Mouse (Mus musculus) naive thymus-derived CD4-positive, alpha-beta T cell, adult 2 months (primary cell): Measurements from ENCODE around the gene Mrpl23.
A peak's percentile ranks its signal among the peaks of the same experiment; 100 is the strongest.

Source experiments
- DNase-seq: peaks from one replicate; pipeline ENCODE4 v3.0.0-alpha.2; 2011; ENCODE audit warnings: low read depth

Gene Mrpl23

GRCm38 (mm10) chr7:142574826-142575351 is 42.4 kb downstream of the Mrpl23 start:
- DNase-seq: no peak

- DNase-seq: no peak
Measured at GRCm38 (mm10) chr7:142575491-142575890, 43.0 kb downstream of the Mrpl23 start.

- DNase-seq: no peak
Measured at GRCm38 (mm10) chr7:142575971-142576370, 43.5 kb downstream of the Mrpl23 start.

GRCm38 (mm10) chr7:142576472-142577326 is 44.2 kb downstream of the Mrpl23 start:
- no peak for DNase-seq

- DNase-seq: no peak
Measured at GRCm38 (mm10) chr7:142577806-142578423, 45.4 kb downstream of the Mrpl23 start.

- no peak for DNase-seq
Measured at GRCm38 (mm10) chr7:142579069-142579468, 46.6 kb downstream of the Mrpl23 start.

GRCm38 (mm10) chr7:142580121-142580879 is 47.8 kb downstream of the Mrpl23 start:
- peak; percentile 65 for DNase-seq

- DNase-seq: no peak
Measured at GRCm38 (mm10) chr7:142581186-142581585, 48.7 kb downstream of the Mrpl23 start.

GRCm38 (mm10) chr7:142581656-142582228 is 49.3 kb downstream of the Mrpl23 start:
- DNase-seq: peak; percentile 39

GRCm38 (mm10) chr7:142584882-142585281 is 52.4 kb downstream of the Mrpl23 start:
- no peak for DNase-seq

GRCm38 (mm10) chr7:142585890-142586289 is 53.4 kb downstream of the Mrpl23 start:
- DNase-seq: no peak

- no peak for DNase-seq
Measured at GRCm38 (mm10) chr7:142588282-142588941, 55.9 kb downstream of the Mrpl23 start.
